Mouse (Mus musculus) neural tube, embryonic 13.5 days (tissue): ENCODE data around the gene H2-Q10. TPM values are rescaled to one million over a fixed set of nuclear protein-coding genes. Genes with fewer than 3 reads are reported as not detected.
A peak's percentile ranks its signal among the peaks of the same experiment; 100 is the strongest.
"Not testable (repeated sequence)": the region's sequence is repeated elsewhere in the genome, so short reads cannot be mapped to it uniquely, and the experiment has no call there.

ENCODE experiments used
- ATAC-seq: fragments of 200-750 bp; cut with Nextera tagmentation; 2 replicates; pipeline ENCODE4 v1.8.0; 2017; ENCODE audit warnings: low read depth, mild to moderate bottlenecking, moderate TSS enrichment, moderate library complexity
- H3K27ac ChIP-seq: fragments of 300-500 bp; sonication (generic); replicated peaks from 2 replicates; pipeline ENCODE4 v1.5.1; 2015; ENCODE audit warnings: moderate library complexity, mild to moderate bottlenecking, inconsistent platforms
- H3K27me3 ChIP-seq: fragments of 300-500 bp; sonication (generic); 2 replicates; pipeline ENCODE4 v1.6.1; 2015; ENCODE audit warnings: mild to moderate bottlenecking, inconsistent platforms
- H3K36me3 ChIP-seq: fragments of 300-500 bp; sonication (generic); 2 replicates; pipeline ENCODE4 v1.6.1; 2015; ENCODE audit warnings: mild to moderate bottlenecking, inconsistent platforms
- H3K4me1 ChIP-seq: fragments of 300-500 bp; sonication (generic); replicated peaks from 2 replicates; pipeline ENCODE4 v1.6.1; 2015; ENCODE audit warnings: inconsistent platforms
- H3K4me2 ChIP-seq: fragments of 300-500 bp; sonication (generic); 2 replicates; pipeline ENCODE4 v1.6.1; 2015; ENCODE audit warnings: inconsistent platforms, mild to moderate bottlenecking, moderate library complexity
- H3K4me3 ChIP-seq: fragments of 300-500 bp; sonication (generic); 2 replicates; pipeline ENCODE4 v1.5.1; 2015; ENCODE audit warnings: mild to moderate bottlenecking, inconsistent platforms
- H3K9ac ChIP-seq: fragments of 300-500 bp; sonication (generic); 2 replicates; pipeline ENCODE4 v1.6.1; 2015; ENCODE audit warnings: moderate library complexity, mild to moderate bottlenecking, inconsistent platforms
- H3K9me3 ChIP-seq: fragments of 300-500 bp; sonication (generic); 2 replicates; pipeline ENCODE4 v1.6.1; 2016; ENCODE audit warnings: inconsistent platforms
- WGBS: fragments of 180-500 bp; shearing (Covaris S2); methylation state at CpG from one replicate; pipeline ENCODE4 v1.1.7; 2015; 5-methylcytosine and 5-hydroxymethylcytosine counted together
- polyA plus RNA-seq: library from polyadenylated mRNA; unstranded; fragments of >200 nt; fragmentation: Nextera tagmentation; extraction: Ambion mirVana; gene quantifications from 2 replicates; pipeline ENCODE4 v1.2.1, GENCODE M21; 2015

H2-Q10 gene
- polyA plus RNA-seq = not detected in 2 replicates

- peak; percentile 36; the same call in 1 of the 2 replicates for ATAC-seq
Measured at GRCm38 (mm10) chr17:35469842-35470751, at the start of gene H2-Q10. Gene H2-Q10 (plus strand): TSS chr17:35470089.

GRCm38 (mm10) chr17:35420206-35420810 is 49.6 kb upstream of the H2-Q10 start:
- H3K9ac ChIP-seq, ATAC-seq, H3K4me2 ChIP-seq, H3K36me3 ChIP-seq, H3K4me1 ChIP-seq, H3K27ac ChIP-seq, H3K9me3 ChIP-seq, H3K4me3 ChIP-seq: not testable (repeated sequence)
- peaks cover 28% of the 10 kb centered on the region for H3K27me3 ChIP-seq
- WGBS = 18% methylated on average over 11 of the region's 11 CpGs

More at GRCm38 (mm10) chr17:35469842-35470751, at the start of gene H2-Q10:
- H3K4me2 ChIP-seq = peak within 1 kb of the TSS; percentile 63
- peaks cover 12% of the 10 kb centered on the region for H3K4me1 ChIP-seq
- H3K9me3 ChIP-seq = no peaks in the 10 kb centered on the region
- peak within 1 kb of the TSS; percentile 49; the same call in 1 of the 2 replicates for H3K9ac ChIP-seq
- no peak within 1 kb of the TSS for H3K27ac ChIP-seq
- peaks cover 45% of the 10 kb centered on the region for H3K27me3 ChIP-seq
- no peaks in the 10 kb centered on the region for H3K36me3 ChIP-seq
- H3K4me3 ChIP-seq = peak within 1 kb of the TSS; percentile 40
- WGBS = 1% methylated on average over 65 of the region's 80 CpGs

- not testable (repeated sequence) for H3K36me3 ChIP-seq, H3K4me3 ChIP-seq, H3K9me3 ChIP-seq, H3K9ac ChIP-seq, H3K4me2 ChIP-seq, ATAC-seq, H3K27ac ChIP-seq
- Histone ChIP-seq H3K4me1 (peaks cover 11% of the 10 kb centered on the region; the same call in 1 of the 2 replicates), H3K27me3 (peaks cover 38% of the 10 kb centered on the region)
- 95% methylated on average over 4 of the region's 4 CpGs for WGBS
Measured at GRCm38 (mm10) chr17:35421331-35421730, 48.6 kb upstream of the H2-Q10 start.

- not testable (repeated sequence) for H3K4me2 ChIP-seq, ATAC-seq, H3K36me3 ChIP-seq, H3K4me3 ChIP-seq, H3K9me3 ChIP-seq, H3K9ac ChIP-seq, H3K27ac ChIP-seq
- Histone ChIP-seq H3K4me1 (peaks cover 11% of the 10 kb centered on the region; the same call in 1 of the 2 replicates), H3K27me3 (peaks cover 40% of the 10 kb centered on the region)
- 91% methylated on average over 5 of the region's 5 CpGs for WGBS
Measured at GRCm38 (mm10) chr17:35422360-35422759, 47.5 kb upstream of the H2-Q10 start.

- H3K4me1 ChIP-seq = peaks cover 11% of the 10 kb centered on the region; the same call in 1 of the 2 replicates
- H3K4me3 ChIP-seq, H3K9ac ChIP-seq, H3K36me3 ChIP-seq, ATAC-seq, H3K27ac ChIP-seq, H3K4me2 ChIP-seq, H3K9me3 ChIP-seq: not testable (repeated sequence)
- H3K27me3 ChIP-seq = peaks cover 40% of the 10 kb centered on the region
- 78% methylated on average over 3 of the region's 3 CpGs for WGBS
Measured at GRCm38 (mm10) chr17:35423131-35423810, 46.6 kb upstream of the H2-Q10 start.

- peaks cover 11% of the 10 kb centered on the region; the same call in 1 of the 2 replicates for H3K4me1 ChIP-seq
- not testable (repeated sequence) for H3K4me3 ChIP-seq, H3K9me3 ChIP-seq, H3K9ac ChIP-seq, ATAC-seq, H3K36me3 ChIP-seq, H3K4me2 ChIP-seq, H3K27ac ChIP-seq
- WGBS = 91% methylated on average over 3 of the region's 3 CpGs
- H3K27me3 ChIP-seq = peaks cover 40% of the 10 kb centered on the region
Measured at GRCm38 (mm10) chr17:35424106-35424505, 45.8 kb upstream of the H2-Q10 start.

- Histone ChIP-seq H3K4me1 (peaks cover 11% of the 10 kb centered on the region; the same call in 1 of the 2 replicates), H3K9ac (peak within 1 kb of the TSS; percentile 44; the same call in 1 of the 2 replicates), H3K27me3 (peaks cover 38% of the 10 kb centered on the region), H3K4me2 (peak within 1 kb of the TSS; percentile 57), H3K4me3 (peak within 1 kb of the TSS; percentile 33)
- peak; percentile 63; the same call in 1 of the 2 replicates for ATAC-seq
- not testable (repeated sequence) for H3K9me3 ChIP-seq, H3K27ac ChIP-seq, H3K36me3 ChIP-seq
- 2% methylated on average over 57 of the region's 66 CpGs for WGBS
Measured at GRCm38 (mm10) chr17:35424624-35425416, 45.1 kb upstream of the H2-Q10 start, which contains the start of gene H2-Q6. Gene H2-Q6 (plus strand): TSS chr17:35424850.

GRCm38 (mm10) chr17:35425474-35425873 is 44.4 kb upstream of the H2-Q10 start:
- H3K9ac ChIP-seq = 0 out of 2 replicates have a peak overlapping the region, but pooled peaks have one; percentile 44
- H3K27ac ChIP-seq, H3K9me3 ChIP-seq, H3K36me3 ChIP-seq: not testable (repeated sequence)
- ATAC-seq = peak; percentile 27; the same call in 1 of the 2 replicates
- peak overlapping the region; percentile 57 for H3K4me2 ChIP-seq
- 19% methylated on average over 28 of the region's 28 CpGs for WGBS
- H3K27me3 ChIP-seq = peaks cover 36% of the 10 kb centered on the region
- H3K4me3 ChIP-seq = peak overlapping the region; percentile 33
- peaks cover 11% of the 10 kb centered on the region; the same call in 1 of the 2 replicates for H3K4me1 ChIP-seq

GRCm38 (mm10) chr17:35428883-35429282 is 41.0 kb upstream of the H2-Q10 start:
- Histone ChIP-seq H3K4me1 (peaks cover 11% of the 10 kb centered on the region; the same call in 1 of the 2 replicates), H3K27me3 (peaks cover 24% of the 10 kb centered on the region)
- not testable (repeated sequence) for H3K9me3 ChIP-seq, H3K4me2 ChIP-seq, H3K36me3 ChIP-seq, H3K27ac ChIP-seq, H3K4me3 ChIP-seq, ATAC-seq, H3K9ac ChIP-seq
- 87% methylated on average over 6 of the region's 6 CpGs for WGBS

- 91% methylated on average over 6 of the region's 6 CpGs for WGBS
Measured at GRCm38 (mm10) chr17:35430671-35431070, 39.2 kb upstream of the H2-Q10 start.

GRCm38 (mm10) chr17:35432167-35432566 is 37.7 kb upstream of the H2-Q10 start:
- H3K4me3 ChIP-seq, ATAC-seq, H3K27ac ChIP-seq, H3K27me3 ChIP-seq, H3K4me2 ChIP-seq, H3K36me3 ChIP-seq, H3K9ac ChIP-seq, H3K9me3 ChIP-seq, H3K4me1 ChIP-seq: not testable (repeated sequence)
- WGBS = 80% methylated on average over 3 of the region's 3 CpGs

More at GRCm38 (mm10) chr17:35430671-35431070, 39.2 kb upstream of the H2-Q10 start:
- not testable (repeated sequence) for H3K9ac ChIP-seq, H3K27me3 ChIP-seq, H3K9me3 ChIP-seq, H3K4me3 ChIP-seq, H3K36me3 ChIP-seq, ATAC-seq, H3K27ac ChIP-seq, H3K4me2 ChIP-seq, H3K4me1 ChIP-seq
